Mouse (Mus musculus) MEL (cell line): ENCODE data around the gene Tmem63a. TPM values are rescaled to one million over a fixed set of nuclear protein-coding genes. Genes with fewer than 3 reads are reported as not detected.
A peak's percentile ranks its signal among the peaks of the same experiment; 100 is the strongest.

Experiments used
- DNase-seq: peaks from one replicate; pipeline ENCODE4 v3.0.0; 2011; ENCODE audit warnings: low read depth, low spot score
- H3K27ac ChIP-seq: 2 replicates; pipeline ENCODE4 v1.5.1; 2012; ENCODE audit warnings: low read depth, mild to moderate bottlenecking, control low read depth, low read length, moderate library complexity; ENCODE audit not compliant: control insufficient read depth
- H3K27me3 ChIP-seq, 2 experiments: fragments of 150-350 bp in 1 of 2; sonication (generic) in 1 of 2; 2 replicates each; pipeline ENCODE4 v1.6.1; 2012; ENCODE audit warnings: low read length in 2 of 2, mild to moderate bottlenecking in 2 of 2, improper control_type of control experiment in 1 of 2, moderate library complexity in 1 of 2; ENCODE audit not compliant: insufficient read depth in 2 of 2, control insufficient read depth in 1 of 2
- H3K36me3 ChIP-seq, 2 experiments: 2 replicates each; pipeline ENCODE4 v1.6.1; 2012 to 2014; ENCODE audit warnings: low read length in 2 of 2, improper control_type of control experiment in 1 of 2, inconsistent platforms in 1 of 2, mild to moderate bottlenecking in 1 of 2; ENCODE audit not compliant: insufficient read depth in 2 of 2, control insufficient read depth in 1 of 2
- H3K4me1 ChIP-seq, 2 experiments: fragments of 150-350 bp in 1 of 2; sonication (generic) in 1 of 2; 2 replicates each; pipeline ENCODE4 v1.6.1; 2012; ENCODE audit warnings: low read length in 2 of 2, improper control_type of control experiment in 1 of 2, mild to moderate bottlenecking in 1 of 2; ENCODE audit not compliant: insufficient read depth in 2 of 2, control insufficient read depth in 1 of 2
- H3K4me3 ChIP-seq, 2 experiments: fragments of 150-350 bp in 1 of 2; sonication (generic) in 1 of 2; 2 replicates each; pipeline ENCODE4 v1.5.1; 2012; ENCODE audit warnings: low read depth in 2 of 2, low read length in 2 of 2, mild to moderate bottlenecking in 2 of 2, moderate library complexity in 2 of 2, control low read depth in 1 of 2, improper control_type of control experiment in 1 of 2; ENCODE audit not compliant: control insufficient read depth in 1 of 2, insufficient read depth in 1 of 2
- H3K79me2 ChIP-seq: 2 replicates; pipeline ENCODE4 v1.6.1; 2012; ENCODE audit warnings: mild to moderate bottlenecking, low read length, moderate library complexity; ENCODE audit not compliant: control insufficient read depth, poor library complexity, insufficient read depth
- H3K9ac ChIP-seq: 2 replicates; pipeline ENCODE4 v1.6.1; 2012; ENCODE audit warnings: low read depth, mild to moderate bottlenecking, control low read depth, low read length, moderate library complexity; ENCODE audit not compliant: control insufficient read depth, poor library complexity, severe bottlenecking
- H3K9me3 ChIP-seq: fragments of 150-350 bp; sonication (generic); replicated peaks from 2 replicates; pipeline ENCODE4 v1.6.1; 2012; ENCODE audit warnings: mild to moderate bottlenecking, low read length, improper control_type of control experiment, moderate library complexity; ENCODE audit not compliant: insufficient read depth
- BHLHE40 ChIP-seq: IDR thresholded peaks from 2 replicates; pipeline ENCODE4 v1.6.1; 2012; ENCODE audit warnings: low read depth, mild to moderate bottlenecking, inconsistent platforms, low read length, improper control_type of control experiment, borderline replicate concordance
- CTCF ChIP-seq, 3 experiments: IDR thresholded peaks in 2 of 3; conservative IDR thresholded peaks in 1 of 3; 2 replicates each; pipeline ENCODE4 v1.5.1; 2011 to 2012; ENCODE audit warnings: low read length in 3 of 3, low read depth in 2 of 3, mild to moderate bottlenecking in 2 of 3, improper control_type of control experiment in 1 of 3, inconsistent platforms in 1 of 3, mixed read lengths in 1 of 3, moderate library complexity in 1 of 3; ENCODE audit not compliant: control insufficient read depth in 1 of 3, insufficient read depth in 1 of 3, poor library complexity in 1 of 3, severe bottlenecking in 1 of 3
- EP300 ChIP-seq, 2 experiments: IDR thresholded peaks; 2 replicates each; pipeline ENCODE4 v1.6.1; 2011; ENCODE audit warnings: improper control_type of control experiment in 2 of 2, low read length in 2 of 2, low read depth in 1 of 2, mild to moderate bottlenecking in 1 of 2
- ETS1 ChIP-seq: IDR thresholded peaks from 2 replicates; pipeline ENCODE4 v1.6.1; 2012; ENCODE audit warnings: low read depth, mild to moderate bottlenecking, inconsistent platforms, low read length, improper control_type of control experiment, moderate library complexity
- GATA1 ChIP-seq: IDR thresholded peaks from 2 replicates; pipeline ENCODE4 v1.6.1; 2011; ENCODE audit warnings: low read depth, low read length, improper control_type of control experiment
- HCFC1 ChIP-seq: IDR thresholded peaks from 2 replicates; pipeline ENCODE4 v1.6.1; 2012; ENCODE audit warnings: low read depth, mild to moderate bottlenecking, inconsistent platforms, low read length, improper control_type of control experiment, moderate library complexity
- JUND ChIP-seq: IDR thresholded peaks from 2 replicates; pipeline ENCODE4 v1.6.1; 2011; ENCODE audit warnings: low read depth, mild to moderate bottlenecking, improper control_type of control experiment, low read length
- MAX ChIP-seq: IDR thresholded peaks from 2 replicates; pipeline ENCODE4 v1.6.1; 2011; ENCODE audit warnings: low read length, improper control_type of control experiment
- MAZ ChIP-seq: IDR thresholded peaks from 2 replicates; pipeline ENCODE4 v1.6.1; 2012; ENCODE audit warnings: low read depth, mild to moderate bottlenecking, inconsistent platforms, low read length, improper control_type of control experiment
- MXI1 ChIP-seq: IDR thresholded peaks from 2 replicates; pipeline ENCODE4 v1.6.1; 2011; ENCODE audit warnings: mild to moderate bottlenecking, low read depth, low read length, improper control_type of control experiment
- MYB ChIP-seq: IDR thresholded peaks from 2 replicates; pipeline ENCODE4 v1.6.1; 2011; ENCODE audit warnings: mild to moderate bottlenecking, low read depth, low read length, improper control_type of control experiment
- NELFE ChIP-seq: IDR thresholded peaks from 2 replicates; pipeline ENCODE4 v1.6.1; 2011; ENCODE audit warnings: low read depth, low read length, improper control_type of control experiment
- NRF1 ChIP-seq: IDR thresholded peaks from 2 replicates; pipeline ENCODE4 v1.6.1; 2014; ENCODE audit warnings: low read depth, mild to moderate bottlenecking, inconsistent platforms, low read length, improper control_type of control experiment, moderate library complexity; ENCODE audit not compliant: poor library complexity, insufficient read depth, severe bottlenecking
- POLR2A ChIP-seq, 2 experiments: IDR thresholded peaks; 2 replicates each; pipeline ENCODE4 v1.6.1; 2011 to 2012; ENCODE audit warnings: low read length in 2 of 2, mild to moderate bottlenecking in 2 of 2, control low read depth in 1 of 2, improper control_type of control experiment in 1 of 2, low read depth in 1 of 2, moderate library complexity in 1 of 2; ENCODE audit not compliant: control insufficient read depth in 1 of 2, insufficient read depth in 1 of 2, poor library complexity in 1 of 2
- POLR2AphosphoS2 ChIP-seq: IDR thresholded peaks from 2 replicates; pipeline ENCODE4 v1.6.1; 2011; ENCODE audit warnings: low read length, improper control_type of control experiment
- RAD21 ChIP-seq: IDR thresholded peaks from 2 replicates; pipeline ENCODE4 v1.6.1; 2011; ENCODE audit warnings: mild to moderate bottlenecking, low read depth, low read length, improper control_type of control experiment
- SIN3A ChIP-seq: IDR thresholded peaks from 2 replicates; pipeline ENCODE4 v1.6.1; 2012; ENCODE audit warnings: low read length, improper control_type of control experiment, inconsistent platforms
- SMC3 ChIP-seq: IDR thresholded peaks from 2 replicates; pipeline ENCODE4 v1.6.1; 2011; ENCODE audit warnings: low read depth, low read length, improper control_type of control experiment
- TAL1 ChIP-seq: IDR thresholded peaks from 2 replicates; pipeline ENCODE4 v1.6.1; 2012; ENCODE audit warnings: mild to moderate bottlenecking, inconsistent platforms, low read length, moderate library complexity, mixed read lengths
- TBP ChIP-seq: IDR thresholded peaks from 2 replicates; pipeline ENCODE4 v1.8.0; 2011; ENCODE audit warnings: low read depth, low read length, improper control_type of control experiment
- TCF12 ChIP-seq: IDR thresholded peaks from 2 replicates; pipeline ENCODE4 v1.6.1; 2014; ENCODE audit warnings: low read depth, mild to moderate bottlenecking, inconsistent platforms, low read length, improper control_type of control experiment, moderate library complexity
- UBTF ChIP-seq: IDR thresholded peaks from 2 replicates; pipeline ENCODE4 v1.6.1; 2012; ENCODE audit warnings: low read depth, mild to moderate bottlenecking, inconsistent platforms, low read length, improper control_type of control experiment, moderate library complexity, borderline replicate concordance; ENCODE audit not compliant: insufficient read depth
- USF2 ChIP-seq, 2 experiments: IDR thresholded peaks; 2 replicates each; pipeline ENCODE4 v1.6.1; 2011 to 2012; ENCODE audit warnings: improper control_type of control experiment in 2 of 2, low read length in 2 of 2, borderline replicate concordance in 1 of 2, inconsistent platforms in 1 of 2, low read depth in 1 of 2, mild to moderate bottlenecking in 1 of 2; ENCODE audit not compliant: insufficient read depth in 1 of 2
- ZC3H11A ChIP-seq: IDR thresholded peaks from 2 replicates; pipeline ENCODE4 v1.6.1; 2012; ENCODE audit warnings: low read depth, mild to moderate bottlenecking, inconsistent platforms, low read length, improper control_type of control experiment
- ZKSCAN1 ChIP-seq: IDR thresholded peaks from 2 replicates; pipeline ENCODE4 v1.6.1; 2012; ENCODE audit warnings: low read depth, mild to moderate bottlenecking, inconsistent platforms, low read length, improper control_type of control experiment, moderate library complexity
- polyA plus RNA-seq, 2 experiments: library from polyadenylated mRNA; stranded (reverse) in 1 of 2; unstranded in 1 of 2; fragments of >175 nt in 1 of 2; fragments of >200 nt in 1 of 2; gene quantifications; 2 replicates each; pipeline versions ENCODE4 v1.2.1 to v1.2.4; 2012; ENCODE audit warnings: low replicate concordance in 2 of 2, low read depth in 1 of 2; ENCODE audit not compliant: insufficient read length in 2 of 2, insufficient read depth in 1 of 2, missing spikeins in 1 of 2
- total RNA-seq: library from RNA; depleted of rRNA; stranded (reverse); fragments of 300-350 nt; gene quantifications from 2 replicates; pipeline ENCODE4 v1.2.3, GENCODE M21; 2012

The Tmem63a gene
- total and polyA plus RNA-seq, 3 experiments = 7.7 to 12.8 TPM; not detected in 1

- Histone ChIP-seq H3K4me1 (peaks cover 5 to 24% of the 10 kb centered on the region in 2 experiments), H3K9me3 (no peaks in the 10 kb centered on the region), H3K36me3 (peaks cover 0 to 9% of the 10 kb centered on the region in 2 experiments; a peak in 2 of 4 replicates), H3K9ac (peak overlapping the region; percentile 34; the same call in 1 of the 2 replicates), H3K27ac (peak overlapping the region; percentile 48), H3K79me2 (peaks cover 4% of the 10 kb centered on the region), H3K27me3 (no peaks in the 10 kb centered on the region), H3K4me3 (peak overlapping the region in 1 of 2 experiments; percentile 49; a peak in 1 of 4 replicates)
- peak; percentile 56 for DNase-seq
- TF ChIP-seq SIN3A (no peak), RAD21 (peak; percentile 22), NELFE (no peak), ZC3H11A (0 out of 2 replicates have a peak, but pooled peaks have one; percentile 9), MYB (no peak), MAZ (no peak), SMC3 (peak; percentile 29), CTCF (IDR thresholded peaks at IDR 0.05 in 2 of 3, conservative IDR thresholded peaks at IDR 0.05 in 1 of 3; ENCODE audit: control insufficient read depth in 1 of 3, insufficient read depth in 1 of 3, low read depth in 2 of 3, low read length in 3 of 3, poor library complexity in 1 of 3, severe bottlenecking in 1 of 3) (peak in 2 of 3 experiments; percentile 20 to 40; a peak in 2 of 6 replicates)
Observed at GRCm38 (mm10) chr1:180911138-180911537, 31.0 kb upstream of the Tmem63a start.

DNA sequence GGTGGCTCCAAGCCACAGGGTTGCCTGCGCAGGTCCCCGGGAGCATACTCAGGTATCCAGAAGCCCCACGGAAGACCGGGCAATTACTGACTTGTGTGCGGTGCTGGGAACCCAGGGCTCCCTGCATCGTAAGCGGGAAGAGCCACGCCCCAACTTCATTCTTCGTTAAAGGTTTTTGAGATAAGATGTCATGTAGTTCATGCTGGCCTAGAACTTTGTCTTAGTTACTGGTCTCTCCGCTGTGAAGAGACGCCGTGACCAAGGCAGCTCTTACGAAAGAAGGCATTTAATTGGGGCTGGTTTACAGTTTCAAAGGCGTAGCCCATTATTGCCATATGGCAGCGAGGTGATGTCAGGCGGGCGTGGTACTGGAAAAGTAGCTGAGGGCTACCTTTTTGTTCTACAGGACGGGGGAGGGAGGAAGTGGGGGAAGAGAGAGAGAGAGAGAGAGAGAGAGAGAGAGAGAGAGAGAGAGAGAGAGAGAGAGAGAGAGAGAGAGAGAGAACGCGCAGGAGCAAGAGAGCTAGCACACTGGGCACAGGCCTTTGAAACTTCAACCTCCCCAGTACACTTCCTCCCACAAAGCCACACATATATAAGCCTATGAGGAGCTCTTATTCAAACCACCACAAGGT, 30.4 kb upstream of the Tmem63a start:
- H3K27ac ChIP-seq = peak overlapping the region; percentile 80

More for the DNA sequence above, 30.4 kb upstream of the Tmem63a start:
- H3K9ac ChIP-seq = peak overlapping the region; percentile 59
- peak; percentile 84 for DNase-seq
- H3K27me3 ChIP-seq = no peaks in the 10 kb centered on the region
- H3K79me2 ChIP-seq = peaks cover under 1% of the 10 kb centered on the region; the same call in 1 of the 2 replicates
- TF ChIP-seq BHLHE40 (no peak), TCF12 (peak; percentile 15; the same call in 1 of the 2 replicates), POLR2A (IDR thresholded peaks at IDR 0.05; ENCODE audit: control insufficient read depth in 1 of 2, insufficient read depth in 1 of 2, low read depth in 1 of 2, low read length in 2 of 2, poor library complexity in 1 of 2) (peak in 1 of 2 experiments; percentile 48; a peak in 1 of 4 replicates), EP300 (IDR thresholded peaks at IDR 0.05; ENCODE audit: low read depth in 1 of 2, low read length in 2 of 2) (peak in 1 of 2 experiments; percentile 34; a peak in 1 of 4 replicates), GATA1 (peak; percentile 42), ZKSCAN1 (no peak), JUND (peak; percentile 99), NELFE (peak; percentile 53), POLR2AphosphoS2 (no peak), USF2 (IDR thresholded peaks at IDR 0.05; ENCODE audit: borderline replicate concordance in 1 of 2, insufficient read depth in 1 of 2, low read depth in 1 of 2, low read length in 2 of 2) (no peak), SIN3A (peak; percentile 74), MAX (no peak), TAL1 (no peak), ETS1 (peak; percentile 79; the same call in 1 of the 2 replicates), SMC3 (no peak), MXI1 (peak; percentile 57; the same call in 1 of the 2 replicates), HCFC1 (no peak), TBP (peak; percentile 52; the same call in 1 of the 2 replicates), NRF1 (peak; percentile 33; the same call in 1 of the 2 replicates), MAZ (no peak), UBTF (no peak)
- H3K36me3 ChIP-seq = peaks cover 0 to 7% of the 10 kb centered on the region in 2 experiments; a peak in 2 of 4 replicates
- H3K4me1 ChIP-seq = peaks cover 5 to 18% of the 10 kb centered on the region in 2 experiments
- H3K4me3 ChIP-seq = peak overlapping the region; percentile 34 to 49
- H3K9me3 ChIP-seq = no peaks in the 10 kb centered on the region
